Mouse (Mus musculus): ENCODE measurements at regions not wholly inside any gene's neighbourhood (a gene's known extent, or its start where the extent isn't known, plus 50 kb on each side); places are given as distances from the start of the nearest gene placed in this dataset.

DNA sequence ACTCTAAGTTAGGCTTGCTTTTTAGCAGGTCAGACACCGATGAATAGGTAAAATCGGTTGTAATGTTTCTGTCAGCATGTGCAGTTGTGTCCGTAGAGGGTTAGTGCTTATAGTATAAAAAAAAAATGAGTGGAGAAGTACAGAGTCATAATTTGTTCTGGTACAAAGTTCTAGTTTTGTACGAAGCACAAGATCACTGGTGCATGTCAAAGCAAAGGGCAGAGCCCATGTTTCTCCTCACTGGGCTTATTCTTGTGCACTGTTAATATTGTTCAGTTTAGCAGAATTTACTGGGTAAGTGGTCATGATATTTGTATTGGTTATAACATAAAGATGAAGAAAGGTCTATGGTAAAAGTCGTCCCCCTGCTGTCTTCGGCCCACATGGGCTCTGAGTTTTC, 330.4 kb upstream of the Fam241a start:
- no peak for DNase-seq (ENCODE audit: low spot score)

DNA sequence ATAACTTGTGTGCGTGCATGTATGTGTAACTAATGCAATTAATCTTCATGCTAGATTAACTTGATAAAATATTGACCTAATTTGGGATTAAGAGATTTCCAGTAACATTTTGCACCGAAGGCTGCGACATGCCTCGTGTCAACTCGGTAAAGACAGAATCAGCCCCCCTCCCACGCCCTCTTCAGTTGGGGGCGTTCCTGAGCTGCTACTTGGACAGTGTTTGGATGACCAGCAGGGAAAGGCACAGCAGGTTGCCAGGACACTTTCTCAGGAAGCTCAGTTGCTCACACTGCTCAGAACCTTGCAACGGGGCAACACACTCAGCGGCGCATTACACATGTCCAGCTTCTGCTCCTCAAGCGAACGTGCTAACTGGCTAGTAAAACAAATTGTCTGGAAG, 326.2 kb upstream of the Fam241a start:
- no peak for DNase-seq (ENCODE audit: low spot score)

- no peak for DNase-seq (ENCODE audit: low spot score)
Observed at GRCm38 (mm10) chr3:128221625-128222024, 325.5 kb upstream of the Fam241a start.

GRCm38 (mm10) chr3:128220776-128221550, 324.8 kb upstream of the Fam241a start:
- no peak for DNase-seq (ENCODE audit: low spot score)

- no peak for DNase-seq (ENCODE audit: low spot score)
Observed at GRCm38 (mm10) chr3:128217765-128218415, 321.8 kb upstream of the Fam241a start.

DNA sequence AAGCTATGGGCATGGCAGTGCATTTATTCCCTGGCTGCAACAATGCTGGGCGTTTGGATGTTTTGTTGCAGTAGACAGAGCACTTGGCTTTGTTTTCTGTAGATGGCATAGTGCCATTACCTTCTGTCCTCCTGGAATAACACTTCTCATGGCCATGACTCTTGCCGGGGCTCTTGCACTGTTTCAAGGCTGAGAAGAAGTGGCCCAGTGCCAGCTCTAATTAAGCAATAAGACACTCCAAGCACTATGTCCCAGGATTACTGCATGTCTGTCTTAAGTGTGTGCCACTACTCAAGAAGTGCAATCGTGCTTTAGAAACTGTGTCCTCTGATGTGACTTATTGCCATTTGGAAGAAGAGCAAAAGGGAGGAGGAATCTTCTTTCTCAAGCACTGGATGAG, 316.1 kb upstream of the Fam241a start:
- DNase-seq (ENCODE audit: low spot score): no peak

- no peak for DNase-seq (ENCODE audit: low spot score)
Observed at GRCm38 (mm10) chr3:128210591-128210990, 314.5 kb upstream of the Fam241a start.

- DNase-seq (ENCODE audit: low spot score): no peak
Observed at GRCm38 (mm10) chr3:128206948-128207347, 310.8 kb upstream of the Fam241a start.

- no peak for DNase-seq (ENCODE audit: low spot score)
Observed at GRCm38 (mm10) chr3:128206483-128206882, 310.4 kb upstream of the Fam241a start.

DNA sequence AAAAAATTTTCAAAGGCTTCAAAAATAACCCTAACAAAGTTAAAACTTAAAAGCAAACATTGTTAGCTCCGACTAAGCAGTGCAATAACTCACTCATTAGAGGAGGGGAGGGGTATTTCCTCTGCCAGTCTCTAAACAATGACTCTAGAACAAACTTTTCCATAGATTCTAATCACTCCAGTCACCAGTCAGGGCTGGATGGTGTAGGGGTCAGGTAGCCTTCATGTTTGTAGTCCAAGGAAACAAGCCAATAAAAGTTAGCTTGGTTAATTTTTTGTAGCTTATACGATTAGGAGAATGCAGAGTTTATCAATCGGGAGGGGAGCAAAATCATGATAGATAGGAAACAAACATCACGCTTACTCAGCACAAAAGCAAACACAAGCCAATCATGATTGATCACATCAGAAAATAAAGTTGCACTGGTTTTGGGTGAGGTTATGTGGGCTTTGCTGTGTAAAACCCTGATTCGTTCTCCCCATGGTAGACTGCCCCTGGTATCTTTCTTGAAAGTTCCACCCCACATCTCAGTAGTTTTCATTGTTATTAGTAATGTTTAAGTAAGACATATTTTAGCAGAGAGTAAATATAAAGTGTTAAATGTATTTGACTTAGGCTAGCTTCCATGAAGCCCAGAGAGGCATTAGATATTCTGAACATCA, 304.6 kb upstream of the Fam241a start:
- DNase-seq (ENCODE audit: low spot score): no peak

DNA sequence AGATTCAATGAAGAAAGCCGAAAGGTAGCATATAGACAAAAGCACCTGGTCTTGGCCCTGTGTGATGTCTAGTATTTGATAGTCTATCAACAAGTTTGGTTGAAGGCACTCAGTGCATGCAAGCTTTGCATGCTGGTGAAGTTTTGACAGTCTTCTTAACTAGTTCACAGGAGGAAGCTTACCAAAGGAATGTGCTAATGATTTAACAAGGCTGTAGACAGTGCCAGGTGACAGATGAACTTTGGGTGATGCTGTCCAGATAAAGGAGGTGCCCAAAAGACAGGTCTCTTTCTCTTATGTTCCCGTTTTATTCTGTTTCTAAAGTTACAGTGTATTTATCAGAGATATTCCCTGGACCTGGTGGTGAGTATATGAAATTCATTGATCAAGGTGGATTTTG, 303.3 kb upstream of the Fam241a start:
- DNase-seq (ENCODE audit: low spot score): no peak

DNA sequence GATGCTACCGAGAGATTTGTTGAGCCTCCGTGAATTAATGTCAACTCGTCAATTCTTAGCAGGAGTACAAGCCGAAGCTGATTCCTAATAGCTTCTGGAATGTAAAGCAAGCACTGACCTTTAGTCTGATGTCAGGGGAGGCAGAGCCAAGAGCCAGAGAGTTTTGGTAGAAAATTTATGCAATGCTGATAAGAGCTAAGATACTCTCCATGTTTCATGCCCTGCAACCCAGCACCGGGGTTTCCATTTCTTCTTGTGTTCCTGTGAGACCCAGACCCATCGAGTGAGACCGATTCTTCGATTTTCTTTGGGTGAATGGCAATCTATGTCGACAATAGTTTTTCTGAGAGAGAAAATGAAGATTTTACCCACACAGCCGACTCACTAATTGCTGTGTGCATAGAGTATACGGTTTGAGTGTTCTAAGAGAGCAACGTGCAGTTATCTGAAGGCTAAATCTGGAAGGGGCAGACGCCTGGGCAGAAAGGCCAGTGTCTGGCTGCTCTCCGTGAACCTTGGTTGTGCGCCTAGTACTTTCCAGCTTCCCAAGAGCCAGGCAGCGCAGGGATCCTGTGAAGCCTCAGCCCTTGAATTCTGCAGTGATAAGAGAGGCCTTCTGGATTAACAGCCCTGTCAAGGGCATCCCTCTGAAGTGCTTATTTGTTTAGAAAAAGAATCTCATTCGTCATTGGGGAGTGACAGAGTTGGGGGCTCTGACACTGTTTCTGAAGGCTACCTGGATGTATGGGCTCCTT, 296.1 kb upstream of the Fam241a start:
- no peak for DNase-seq (ENCODE audit: low spot score)

DNA sequence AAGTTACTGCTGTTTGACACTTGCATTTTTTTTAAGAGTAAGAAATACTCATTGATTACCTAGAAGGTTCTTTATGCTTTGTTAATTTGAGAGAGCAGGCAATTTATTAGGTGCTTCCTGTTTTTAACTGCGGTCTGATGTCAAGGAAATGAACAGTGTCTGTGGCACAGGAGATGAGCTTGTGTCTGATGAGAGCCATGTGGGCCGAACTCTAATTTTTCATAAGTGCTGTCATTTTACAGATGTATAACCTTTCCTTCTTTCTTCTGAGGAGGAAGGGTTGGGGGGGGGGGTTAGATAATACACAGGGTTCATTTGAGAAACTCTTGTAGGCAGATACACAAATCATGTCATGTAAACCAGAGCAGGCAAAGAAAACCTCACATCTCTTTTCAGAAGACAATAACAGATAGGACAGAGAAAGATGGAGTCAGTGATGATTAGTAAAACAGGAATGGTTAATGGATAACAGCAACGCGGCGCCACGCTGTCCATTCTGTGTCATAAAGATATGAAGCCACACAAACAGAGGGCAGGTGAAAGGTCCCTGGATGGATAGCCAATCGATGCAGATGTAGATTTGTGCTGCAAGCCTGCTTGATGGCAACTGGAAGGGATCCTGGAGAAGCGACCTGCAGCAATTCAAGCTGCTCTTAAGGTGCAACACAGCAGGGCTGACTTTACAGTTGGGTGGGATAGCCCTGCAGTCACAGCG, 291.4 kb upstream of the Fam241a start:
- no peak for DNase-seq (ENCODE audit: low spot score)

- DNase-seq (ENCODE audit: low spot score): no peak
Observed at GRCm38 (mm10) chr3:128186278-128186677, 290.2 kb upstream of the Fam241a start.

DNA sequence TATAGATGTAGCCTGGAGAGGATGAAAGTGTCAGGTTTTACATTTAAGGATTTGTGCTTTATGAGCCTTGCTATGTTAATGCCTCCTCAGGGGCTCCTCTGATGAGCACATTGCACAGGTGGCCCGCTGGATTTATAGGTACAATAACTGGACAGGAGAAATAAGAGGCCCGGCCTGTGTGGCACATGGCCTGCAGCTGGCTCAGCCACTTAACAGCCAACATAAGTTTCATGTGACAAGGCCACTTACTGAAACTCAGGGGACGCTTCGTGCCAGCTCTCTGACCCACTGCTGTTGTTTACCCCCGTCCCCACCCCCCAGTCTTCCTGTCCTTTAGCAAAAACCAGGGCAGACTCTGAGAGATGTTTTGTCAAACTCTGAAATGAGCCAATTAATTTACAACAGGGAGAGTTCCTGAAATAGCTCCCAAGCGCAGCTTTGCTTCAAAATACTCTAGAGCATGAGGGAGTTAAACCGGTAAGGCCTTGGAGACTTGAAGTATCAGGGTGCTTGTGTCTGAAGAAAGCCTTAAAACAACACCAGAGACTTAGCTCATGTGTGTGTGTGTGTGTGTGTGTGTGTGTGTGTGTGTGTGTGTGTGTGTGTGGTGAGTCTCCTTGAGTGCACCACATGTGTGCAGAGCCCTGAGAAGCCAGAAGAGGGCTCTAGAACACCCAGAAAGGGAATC, 285.2 kb upstream of the Fam241a start:
- DNase-seq (ENCODE audit: low spot score): no peak

DNA sequence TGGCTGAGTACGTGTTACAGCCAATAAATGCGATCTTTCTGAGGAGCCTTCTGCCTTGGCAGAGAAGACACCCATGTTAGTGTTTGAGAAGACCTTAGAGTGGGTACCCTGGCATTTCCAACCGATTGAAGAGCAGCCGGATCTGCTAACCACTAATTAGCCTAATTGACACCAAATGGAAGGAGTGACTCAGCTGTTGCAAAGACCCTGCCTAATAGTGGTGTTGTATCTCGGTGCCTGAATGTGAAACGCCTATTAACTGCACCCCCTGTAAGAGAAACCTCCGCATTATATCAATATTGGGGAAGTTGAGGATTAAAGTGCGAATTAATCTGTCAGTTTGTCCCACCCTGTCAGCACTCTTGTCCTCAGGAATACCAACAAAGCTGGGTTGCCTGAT, 253.1 kb upstream of the Fam241a start:
- no peak for DNase-seq (ENCODE audit: low spot score)

DNA sequence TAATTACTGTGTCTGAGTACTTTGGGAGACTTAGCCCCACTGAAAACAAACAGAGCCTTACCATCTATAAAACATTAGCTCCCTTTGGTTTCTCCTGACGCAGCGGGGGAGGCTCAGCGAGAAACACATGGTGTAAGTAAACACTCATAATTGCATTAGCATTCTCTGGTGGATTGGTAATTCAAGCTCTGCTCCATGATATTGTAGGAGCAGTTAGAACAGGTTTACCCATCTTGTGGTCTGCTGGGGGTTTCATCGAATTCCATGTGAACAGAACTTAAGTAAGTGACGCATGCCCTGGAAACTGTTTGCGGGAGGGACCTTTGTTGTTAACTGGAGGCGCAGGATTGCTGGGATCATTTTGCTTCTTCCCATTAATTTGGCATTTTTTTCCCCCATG, 249.2 kb upstream of the Fam241a start:
- DNase-seq (ENCODE audit: low spot score): no peak

GRCm38 (mm10) chr3:128127836-128128235, 231.7 kb upstream of the Fam241a start:
- DNase-seq (ENCODE audit: low spot score): no peak

DNA sequence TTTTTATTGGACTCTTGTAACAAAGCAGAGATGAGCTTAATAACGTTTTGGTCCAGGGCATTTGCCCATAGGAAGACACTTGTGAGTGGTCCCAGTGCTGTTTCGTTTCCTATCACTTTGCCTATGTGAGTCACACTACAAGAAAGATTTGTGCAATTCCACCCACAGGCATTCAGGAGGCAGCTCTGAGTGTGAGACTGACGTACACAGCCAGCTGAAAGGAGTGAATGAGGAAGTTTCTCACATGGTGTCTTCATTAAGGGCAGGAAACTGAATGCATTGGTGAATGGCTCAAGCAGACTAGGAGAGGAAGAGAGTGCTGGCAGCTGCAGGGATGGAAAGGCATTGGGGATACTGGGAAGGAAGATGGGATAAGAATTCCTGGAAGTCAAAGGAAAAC, 230.5 kb upstream of the Fam241a start:
- no peak for DNase-seq (ENCODE audit: low spot score)

- DNase-seq (ENCODE audit: low spot score): no peak
Observed at GRCm38 (mm10) chr3:128122111-128122510, 226.0 kb upstream of the Fam241a start.

Measured in layer of hippocampus, adult 11-12 months (tissue).